ENCODE assay signal across 8 mouse cellular contexts in genomic region chr2:122610746-122611653, GRCm38 (mm10). TPM values are rescaled to one million over a fixed set of nuclear protein-coding genes. Genes with fewer than 3 reads are reported as not detected.
DNase-seq lines count a peak whose midpoint lies in the region; ATAC-seq lines count a peak whose summit lies in the region.

Gatm (minus strand) TSS chr2:122611303.

- intact Hi-C loops in left cerebral cortex, postnatal 36 days (cut with DNase I) = no loop called here

- DNase-seq in adrenal gland, postnatal 36 days = peak; percentile 66 to 76
- peak; percentile 83 for DNase-seq in embryonic facial prominence, embryonic 11.5 days (ENCODE audit: low spot score)
- DNase-seq in left cerebral cortex, postnatal 36 days (ENCODE audit: low spot score in 2 of 2) = peak; percentile 78 to 82
- DNase-seq in right cerebral cortex, postnatal 14 days = peak; percentile 81
- no peak for DNase-seq in MN1 (ENCODE audit: low spot score)

- peak within 1 kb of the TSS; percentile 42 for H3K4me3 ChIP-seq in embryonic facial prominence, embryonic 11.5 days (ENCODE audit: low read depth, low read length)
- peak within 1 kb of the TSS; percentile 58 for H3K4me3 ChIP-seq in intestine, embryonic 16.5 days (ENCODE audit: low read length)

- peak within 1 kb of the TSS; percentile 67 for H3K9ac ChIP-seq in embryonic facial prominence, embryonic 11.5 days (replicated peaks; ENCODE audit: low read length)
- peak within 1 kb of the TSS; percentile 67 for H3K9ac ChIP-seq in intestine, embryonic 16.5 days (ENCODE audit: low read depth, low read length)

- no peaks in the 10 kb centered on the region for H3K9me3 ChIP-seq in embryonic facial prominence, embryonic 11.5 days (replicated peaks; ENCODE audit: control insufficient read depth, low read length)
- no peaks in the 10 kb centered on the region for H3K9me3 ChIP-seq in intestine, embryonic 16.5 days (ENCODE audit: control insufficient read depth, low read length)

- 3% methylated on average over 48 of the region's 48 CpGs for WGBS in embryonic facial prominence, embryonic 11.5 days
- WGBS in intestine, embryonic 16.5 days = 2% methylated on average over 48 of the region's 48 CpGs

- H3K36me3 ChIP-seq in embryonic facial prominence, embryonic 11.5 days (replicated peaks; ENCODE audit: control insufficient read depth, insufficient read depth, low read depth, low read length) = no peaks in the 10 kb centered on the region
- no peaks in the 10 kb centered on the region for H3K36me3 ChIP-seq in intestine, embryonic 16.5 days (ENCODE audit: control insufficient read depth, insufficient read depth, low read length)

- peak; percentile 97 for ATAC-seq in embryonic facial prominence, embryonic 11.5 days (replicated peaks; ENCODE audit: insufficient number of reproducible peaks, low FRiP score, low TSS enrichment, low read depth)
- peak; percentile 96 for ATAC-seq in granulocyte monocyte progenitor cell, adult 5-6 weeks (replicated peaks; ENCODE audit: poor library complexity, severe bottlenecking)
- peak; percentile 99 for ATAC-seq in intestine, embryonic 16.5 days
- peak; percentile 99 for ATAC-seq in megakaryocyte-erythroid progenitor cell, adult 5-6 weeks (replicated peaks; ENCODE audit: low FRiP score, low TSS enrichment, poor library complexity, severe bottlenecking)

- no peaks in the 10 kb centered on the region for H3K27me3 ChIP-seq in embryonic facial prominence, embryonic 11.5 days (ENCODE audit: control insufficient read depth, insufficient read depth, low read length)
- 0 out of 2 replicates have a peak, but pooled peaks cover 4% of the 10 kb centered on the region for H3K27me3 ChIP-seq in intestine, embryonic 16.5 days (replicated peaks; ENCODE audit: control insufficient read depth, insufficient read depth, low read length)

- no peaks in the 10 kb centered on the region for H3K4me1 ChIP-seq in embryonic facial prominence, embryonic 11.5 days (ENCODE audit: control insufficient read depth, insufficient read depth, low read length)
- peaks cover 9% of the 10 kb centered on the region for H3K4me1 ChIP-seq in intestine, embryonic 16.5 days (ENCODE audit: control insufficient read depth, insufficient read depth, low read length)

- peak within 1 kb of the TSS; percentile 95 for H3K4me2 ChIP-seq in embryonic facial prominence, embryonic 11.5 days (ENCODE audit: low read depth, low read length)
- peak within 1 kb of the TSS; percentile 97 for H3K4me2 ChIP-seq in intestine, embryonic 16.5 days (ENCODE audit: low read depth, low read length)

- no peak within 1 kb of the TSS for H3K27ac ChIP-seq in embryonic facial prominence, embryonic 11.5 days (replicated peaks; ENCODE audit: low read depth, low read length)
- no peak within 1 kb of the TSS for H3K27ac ChIP-seq in intestine, embryonic 16.5 days (ENCODE audit: low read length)

RNA-seq across cellular contexts. Expression of gene Gatm, which starts in this region (rescaled TPM):
- total RNA-seq in adrenal gland, postnatal 36 days (2021) = 1 to 10 TPM; 4.9 to 5.5 TPM
- polyA plus RNA-seq in embryonic facial prominence, embryonic 11.5 days (2014; fragmentation: Nextera tagmentation; extraction: Ambion mirVana) = 10.4 and 12.2 TPM in 2 replicates
- total RNA-seq in granulocyte monocyte progenitor cell, adult 5-6 weeks (2014; fragmentation: Nextera tagmentation) = 94.8 and 123 TPM in 2 replicates
- 96.0 and 115 TPM in 2 replicates for total RNA-seq in granulocyte monocyte progenitor cell, adult 5-6 weeks (2017)
- 22.3 and 22.8 TPM in 2 replicates for polyA plus RNA-seq in intestine, embryonic 16.5 days (2015; fragmentation: Nextera tagmentation; extraction: Ambion mirVana)
- 10 to 100 TPM; 55.3 to 61.9 TPM for total RNA-seq in left cerebral cortex, postnatal 36 days (2021)
- 154 and 166 TPM in 2 replicates for total RNA-seq in megakaryocyte-erythroid progenitor cell, adult 5-6 weeks (2014; fragmentation: Nextera tagmentation)
- total RNA-seq in megakaryocyte-erythroid progenitor cell, adult 5-6 weeks (2017) = 110 and 122 TPM in 2 replicates

Comparison
In these comparisons a context has a peak if more than half of its experiments do, and no peak if none do; other contexts are left out.
1. RNA of gene Gatm (total RNA-seq): 110 to 166 TPM in megakaryocyte-erythroid progenitor cell, adult 5-6 weeks, 94.8 to 123 TPM in granulocyte monocyte progenitor cell, adult 5-6 weeks and 55.3 to 61.9 TPM in left cerebral cortex, postnatal 36 days; 4.9 to 5.5 TPM in adrenal gland, postnatal 36 days; every median in the first group is over 4 times any median in the second.
2. Peak in every context shown above with its lines, with median percentiles within 50 percentile points of each other: ATAC-seq.